Mouse (Mus musculus): ENCODE results near the gene Lin7c.

Lin7c gene

GRCm38 (mm10) chr2:109916782-109917495 is 26.3 kb downstream of the Lin7c start:
- no peak for DNase-seq (ENCODE audit: low spot score in 2 of 2)

GRCm38 (mm10) chr2:109917496-109918413 is 27.1 kb downstream of the Lin7c start, which contains the start of gene Lgr4:
Gene Lgr4 (plus strand): TSS chr2:109917647.
- peak; percentile 62 to 71 for DNase-seq (ENCODE audit: low spot score in 2 of 2)

- DNase-seq (ENCODE audit: low spot score in 2 of 2), result no peak
Measured at GRCm38 (mm10) chr2:109918592-109919262, 28.1 kb downstream of the Lin7c start.

- no peak for DNase-seq (ENCODE audit: low spot score in 2 of 2)
Measured at GRCm38 (mm10) chr2:109920471-109920870, 29.8 kb downstream of the Lin7c start.

- DNase-seq (ENCODE audit: low spot score in 2 of 2), result no peak
Measured at GRCm38 (mm10) chr2:109921298-109922035, 30.8 kb downstream of the Lin7c start.

- DNase-seq (ENCODE audit: low spot score in 2 of 2), result no peak
Measured at GRCm38 (mm10) chr2:109922306-109922705, 31.7 kb downstream of the Lin7c start.

- DNase-seq (ENCODE audit: low spot score in 2 of 2), result no peak
Measured at GRCm38 (mm10) chr2:109923031-109923430, 32.4 kb downstream of the Lin7c start.

GRCm38 (mm10) chr2:109923945-109924344 is 33.3 kb downstream of the Lin7c start:
- no peak for DNase-seq (ENCODE audit: low spot score in 2 of 2)

GRCm38 (mm10) chr2:109926984-109927383 is 36.3 kb downstream of the Lin7c start:
- no peak for DNase-seq (ENCODE audit: low spot score in 2 of 2)

- DNase-seq (ENCODE audit: low spot score in 2 of 2), result no peak
Measured at GRCm38 (mm10) chr2:109927446-109927845, 36.8 kb downstream of the Lin7c start.

GRCm38 (mm10) chr2:109927876-109928275 is 37.2 kb downstream of the Lin7c start:
- DNase-seq (ENCODE audit: low spot score in 2 of 2), result no peak

GRCm38 (mm10) chr2:109928791-109929190 is 38.1 kb downstream of the Lin7c start:
- DNase-seq (ENCODE audit: low spot score in 2 of 2), result no peak

- DNase-seq (ENCODE audit: low spot score in 2 of 2), result no peak
Measured at GRCm38 (mm10) chr2:109929256-109929655, 38.6 kb downstream of the Lin7c start.

GRCm38 (mm10) chr2:109930366-109930765 is 39.7 kb downstream of the Lin7c start:
- DNase-seq (ENCODE audit: low spot score in 2 of 2), result no peak

- no peak for DNase-seq (ENCODE audit: low spot score in 2 of 2)
Measured at GRCm38 (mm10) chr2:109930771-109931170, 40.1 kb downstream of the Lin7c start.

GRCm38 (mm10) chr2:109931978-109932780 is 41.5 kb downstream of the Lin7c start:
- no peak for DNase-seq (ENCODE audit: low spot score in 2 of 2)

- DNase-seq (ENCODE audit: low spot score in 2 of 2), result no peak
Measured at GRCm38 (mm10) chr2:109933151-109933550, 42.5 kb downstream of the Lin7c start.

- DNase-seq (ENCODE audit: low spot score in 2 of 2), result no peak
Measured at GRCm38 (mm10) chr2:109934086-109934485, 43.4 kb downstream of the Lin7c start.

- no peak for DNase-seq (ENCODE audit: low spot score in 2 of 2)
Measured at GRCm38 (mm10) chr2:109935194-109935593, 44.5 kb downstream of the Lin7c start.

- DNase-seq (ENCODE audit: low spot score in 2 of 2), result no peak
Measured at GRCm38 (mm10) chr2:109935754-109936409, 45.2 kb downstream of the Lin7c start.
